ENCODE assay signal across 31 mouse cellular contexts in the genomic region with DNA sequence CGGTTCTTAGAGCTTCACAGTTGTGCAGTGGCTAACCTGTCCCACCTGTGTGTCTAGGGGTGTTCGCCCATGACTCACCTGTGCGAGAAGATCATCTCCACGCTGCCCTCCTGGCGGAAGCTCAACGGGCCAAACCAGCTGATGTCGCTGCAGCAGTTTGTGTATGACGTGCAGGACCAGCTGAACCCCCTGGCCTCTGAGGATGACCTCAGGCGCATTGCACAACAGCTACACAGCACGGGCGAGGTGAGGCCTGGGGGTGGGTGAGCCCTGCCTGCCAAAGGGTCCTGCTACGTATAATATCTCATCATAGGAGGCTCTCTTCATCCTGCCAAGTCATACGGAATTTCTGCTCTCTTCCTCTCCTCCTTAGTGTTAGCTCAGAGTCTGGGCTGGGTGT. TPM values are rescaled to one million over a fixed set of nuclear protein-coding genes. Genes with fewer than 3 reads are reported as not detected.
DNase-seq lines count a peak whose midpoint lies in the region; ATAC-seq and TF ChIP-seq lines count a peak whose summit lies in the region.
"Had no signal": no experiment of that assay in that cellular context is flagged by ENCODE, and none has a peak within 500 bp of the region (broad histone marks: within the 10 kb centered on the region; RNA-seq: fewer than 3 reads in every experiment).

No protein-coding gene starts in this region.

- no peak for TF ChIP-seq EP300 in liver, postnatal 0 days (IDR thresholded peaks at IDR 0.05; ENCODE audit: low read depth)

- no peaks in the 10 kb centered on the region for H3K9me3 ChIP-seq in liver, embryonic 13.5 days (replicated peaks)
- H3K9me3 ChIP-seq in liver, embryonic 11.5 days (ENCODE audit: control insufficient read depth, low read length): no peaks in the 10 kb centered on the region
- no peaks in the 10 kb centered on the region for H3K9me3 ChIP-seq in liver, embryonic 16.5 days (replicated peaks; ENCODE audit: control insufficient read depth, low read length)
- no peaks in the 10 kb centered on the region for H3K9me3 ChIP-seq in liver, embryonic 12.5 days (replicated peaks)
- H3K9me3 ChIP-seq in liver, postnatal 0 days (ENCODE audit: low read length): no peaks in the 10 kb centered on the region
- H3K9me3 ChIP-seq: embryonic facial prominence, embryonic 13.5 days; embryonic facial prominence, embryonic 15.5 days had no signal

- no peaks in the 10 kb centered on the region for H3K4me1 ChIP-seq in liver, embryonic 13.5 days (replicated peaks)
- no peaks in the 10 kb centered on the region for H3K4me1 ChIP-seq in liver, embryonic 11.5 days (replicated peaks; ENCODE audit: control insufficient read depth, insufficient read depth, low read length)
- no peaks in the 10 kb centered on the region for H3K4me1 ChIP-seq in liver, embryonic 16.5 days (ENCODE audit: control insufficient read depth, low read depth, low read length)
- no peaks in the 10 kb centered on the region for H3K4me1 ChIP-seq in liver, embryonic 12.5 days
- H3K4me1 ChIP-seq in liver, postnatal 0 days (ENCODE audit: insufficient read depth): no peaks in the 10 kb centered on the region
- H3K4me1 ChIP-seq: embryonic facial prominence, embryonic 13.5 days; embryonic facial prominence, embryonic 15.5 days; forebrain, embryonic 10.5 days had no signal

- WGBS in liver, embryonic 13.5 days (ENCODE audit: insufficient replicate concordance): 71% methylated on average over 13 of the region's 13 CpGs
- 77% methylated on average over 13 of the region's 13 CpGs for WGBS in liver, embryonic 11.5 days
- WGBS in liver, embryonic 16.5 days (ENCODE audit: insufficient replicate concordance): 61% methylated on average over 13 of the region's 13 CpGs
- WGBS in liver, embryonic 12.5 days (ENCODE audit: insufficient replicate concordance): 70% methylated on average over 13 of the region's 13 CpGs
- 64% methylated on average over 13 of the region's 13 CpGs for WGBS in liver, postnatal 0 days (ENCODE audit: insufficient replicate concordance)

- H3K36me3 ChIP-seq in liver, embryonic 13.5 days: peaks cover 28% of the 10 kb centered on the region
- H3K36me3 ChIP-seq in liver, embryonic 11.5 days (ENCODE audit: control insufficient read depth, insufficient read depth, low read length): peaks cover 18% of the 10 kb centered on the region; the same call in 1 of the 2 replicates
- H3K36me3 ChIP-seq in liver, embryonic 16.5 days (ENCODE audit: control insufficient read depth, insufficient read depth): peaks cover 11% of the 10 kb centered on the region
- peaks cover 50% of the 10 kb centered on the region for H3K36me3 ChIP-seq in liver, embryonic 12.5 days
- H3K36me3 ChIP-seq in liver, postnatal 0 days (replicated peaks; ENCODE audit: insufficient read depth, low read length): peaks cover 31% of the 10 kb centered on the region

- no peak overlapping the region for H3K9ac ChIP-seq in liver, embryonic 13.5 days
- no peak overlapping the region for H3K9ac ChIP-seq in liver, embryonic 11.5 days (ENCODE audit: low read depth, low read length)
- no peak overlapping the region for H3K9ac ChIP-seq in liver, embryonic 16.5 days (ENCODE audit: low read depth, low read length)
- H3K9ac ChIP-seq in liver, embryonic 12.5 days: no peak overlapping the region
- no peak overlapping the region for H3K9ac ChIP-seq in liver, postnatal 0 days (replicated peaks)
- H3K9ac ChIP-seq: embryonic facial prominence, embryonic 13.5 days; embryonic facial prominence, embryonic 15.5 days had no signal

- peak; percentile 54 for ATAC-seq in liver, embryonic 13.5 days (ENCODE audit: low read depth)
- ATAC-seq in liver, embryonic 11.5 days (replicated peaks; ENCODE audit: low FRiP score): no peak
- ATAC-seq in liver, embryonic 16.5 days (ENCODE audit: low read depth): peak; percentile 79
- no peak for ATAC-seq in liver, embryonic 12.5 days
- peak; percentile 84 for ATAC-seq in liver, postnatal 0 days
- ATAC-seq: forebrain, embryonic 14.5 days; forebrain, embryonic 16.5 days had no signal

- intact Hi-C loops in gastrocnemius, adult 2 months (cut with DNase I): no loop called here

- DNase-seq in gastrocnemius, adult 2 months: peak; percentile 30
- DNase-seq in gastrocnemius, postnatal 10 days: no peak
- DNase-seq in liver, embryonic 13.5 days: no peak
- no peak for DNase-seq in liver, embryonic 11.5 days (ENCODE audit: low spot score)
- DNase-seq in liver, postnatal 0 days: peak; percentile 40
- no peak for DNase-seq in kidney, adult 18-20 months
- DNase-seq: adrenal gland, adult 2 months; adrenal gland, postnatal 10 days; adrenal gland, postnatal 25 days; cerebellum, adult 11 months; cerebellum, adult 18-20 months; cerebellum, adult 8-10 months; cerebellum, adult 9-11 months; cerebellum, postnatal 14 days; cerebellum, postnatal 36 days; embryo, embryonic 11 days had no signal

- no peaks in the 10 kb centered on the region for H3K27me3 ChIP-seq in liver, embryonic 13.5 days
- no peaks in the 10 kb centered on the region for H3K27me3 ChIP-seq in liver, embryonic 11.5 days (replicated peaks; ENCODE audit: control insufficient read depth, insufficient read depth, low read length)
- H3K27me3 ChIP-seq in liver, embryonic 16.5 days (ENCODE audit: control insufficient read depth, insufficient read depth, low read depth, low read length): no peaks in the 10 kb centered on the region
- no peaks in the 10 kb centered on the region for H3K27me3 ChIP-seq in liver, embryonic 12.5 days (replicated peaks)
- H3K27me3 ChIP-seq in liver, postnatal 0 days (ENCODE audit: insufficient read depth, low read length): no peaks in the 10 kb centered on the region
- H3K27me3 ChIP-seq: embryonic facial prominence, embryonic 13.5 days; embryonic facial prominence, embryonic 15.5 days had no signal

- no peak overlapping the region for H3K4me3 ChIP-seq in gastrocnemius, adult 2 months
- no peak overlapping the region for H3K4me3 ChIP-seq in liver, embryonic 13.5 days (replicated peaks)
- H3K4me3 ChIP-seq in liver, embryonic 11.5 days (ENCODE audit: low read depth, low read length): no peak overlapping the region
- H3K4me3 ChIP-seq in liver, embryonic 16.5 days (ENCODE audit: low read depth, low read length): no peak overlapping the region
- no peak overlapping the region for H3K4me3 ChIP-seq in liver, embryonic 12.5 days
- no peak overlapping the region for H3K4me3 ChIP-seq in liver, postnatal 0 days (ENCODE audit: low read depth, low read length)
- H3K4me3 ChIP-seq: embryonic facial prominence, embryonic 13.5 days; embryonic facial prominence, embryonic 15.5 days; erythroblast, embryonic 14.5 days; forebrain, embryonic 10.5 days had no signal

- no peak for TF ChIP-seq CTCF in gastrocnemius, adult 2 months (IDR thresholded peaks at IDR 0.05)
- no peak for TF ChIP-seq CTCF in liver, postnatal 0 days (IDR thresholded peaks at IDR 0.05; ENCODE audit: low read depth)

- no peak overlapping the region for H3K4me2 ChIP-seq in liver, embryonic 13.5 days
- H3K4me2 ChIP-seq in liver, embryonic 11.5 days: no peak overlapping the region
- no peak overlapping the region for H3K4me2 ChIP-seq in liver, embryonic 16.5 days (ENCODE audit: low read depth, low read length)
- H3K4me2 ChIP-seq in liver, embryonic 12.5 days: no peak overlapping the region
- no peak overlapping the region for H3K4me2 ChIP-seq in liver, postnatal 0 days (ENCODE audit: low read depth, low read length)
- H3K4me2 ChIP-seq: embryonic facial prominence, embryonic 13.5 days; embryonic facial prominence, embryonic 15.5 days had no signal

- no peak overlapping the region for H3K27ac ChIP-seq in gastrocnemius, adult 2 months
- no peak overlapping the region for H3K27ac ChIP-seq in liver, embryonic 13.5 days
- H3K27ac ChIP-seq in liver, embryonic 11.5 days (ENCODE audit: low read depth, low read length): no peak overlapping the region
- H3K27ac ChIP-seq in liver, embryonic 16.5 days (ENCODE audit: low read length): no peak overlapping the region
- no peak overlapping the region for H3K27ac ChIP-seq in liver, embryonic 12.5 days
- H3K27ac ChIP-seq in liver, postnatal 0 days (ENCODE audit: low read depth): no peak overlapping the region
- H3K27ac ChIP-seq: embryonic facial prominence, embryonic 13.5 days; embryonic facial prominence, embryonic 15.5 days; forebrain, embryonic 10.5 days had no signal

RNA-seq across cellular contexts. Expression of a gene that starts 28.9 kb away (rescaled TPM):
- total RNA-seq in gastrocnemius, adult 2 months (2021): not detected
- total RNA-seq in gastrocnemius, postnatal 10 days (2021): not detected
- not detected in 2 replicates for polyA plus RNA-seq in liver, embryonic 13.5 days (2015; fragmentation: Nextera tagmentation; extraction: Ambion mirVana)
- not detected in 2 replicates for polyA plus RNA-seq in liver, embryonic 11.5 days (2014; fragmentation: Nextera tagmentation; extraction: Ambion mirVana)
- not detected in 2 replicates for polyA plus RNA-seq in liver, embryonic 16.5 days (2015; fragmentation: Nextera tagmentation; extraction: Ambion mirVana)
- polyA plus RNA-seq in liver, embryonic 12.5 days (2016; fragmentation: Nextera tagmentation; extraction: Ambion mirVana): not detected in 2 replicates
- polyA plus RNA-seq in liver, postnatal 0 days (2015; fragmentation: Nextera tagmentation; extraction: Ambion mirVana): not detected in 2 replicates
- total RNA-seq: adrenal gland, adult 2 months; adrenal gland, postnatal 10 days; adrenal gland, postnatal 25 days; adrenal gland, postnatal 4 days; common myeloid progenitor, adult 5-6 weeks; ES-E14; MEL had no signal
- polyA plus RNA-seq: adrenal gland, adult 2 months; brain, embryonic 14.5 days; C2C12; embryonic facial prominence, embryonic 11.5 days; embryonic facial prominence, embryonic 13.5 days; embryonic facial prominence, embryonic 15.5 days; erythroblast, embryonic 14.5 days; forebrain, embryonic 10.5 days; forebrain, embryonic 14.5 days; forebrain, embryonic 16.5 days had no signal

RNA-seq across cellular contexts. Expression of a gene that starts 45.4 kb away (rescaled TPM):
- not detected for total RNA-seq in gastrocnemius, adult 2 months (2021)
- total RNA-seq in gastrocnemius, postnatal 10 days (2021): not detected
- polyA plus RNA-seq in liver, embryonic 13.5 days (2015; fragmentation: Nextera tagmentation; extraction: Ambion mirVana): not detected in 2 replicates
- polyA plus RNA-seq in liver, embryonic 11.5 days (2014; fragmentation: Nextera tagmentation; extraction: Ambion mirVana): not detected in 2 replicates
- polyA plus RNA-seq in liver, embryonic 16.5 days (2015; fragmentation: Nextera tagmentation; extraction: Ambion mirVana): not detected in 2 replicates
- not detected in 2 replicates for polyA plus RNA-seq in liver, embryonic 12.5 days (2016; fragmentation: Nextera tagmentation; extraction: Ambion mirVana)
- not detected in 2 replicates for polyA plus RNA-seq in liver, postnatal 0 days (2015; fragmentation: Nextera tagmentation; extraction: Ambion mirVana)
- total RNA-seq: adrenal gland, adult 2 months; adrenal gland, postnatal 10 days; adrenal gland, postnatal 25 days; adrenal gland, postnatal 4 days; common myeloid progenitor, adult 5-6 weeks; ES-E14; MEL had no signal
- polyA plus RNA-seq: adrenal gland, adult 2 months; brain, embryonic 14.5 days; C2C12; embryonic facial prominence, embryonic 11.5 days; embryonic facial prominence, embryonic 13.5 days; erythroblast, embryonic 14.5 days; forebrain, embryonic 10.5 days; forebrain, embryonic 14.5 days; forebrain, embryonic 16.5 days had no signal

Comparison
In these comparisons a context has a peak if more than half of its experiments do, and no peak if none do; other contexts are left out.
1. DNase-seq: peak in gastrocnemius, adult 2 months (single experiment) and liver, postnatal 0 days (single experiment); none in gastrocnemius, postnatal 10 days (single experiment), liver, embryonic 13.5 days (single experiment), liver, embryonic 11.5 days (single experiment) and kidney, adult 18-20 months (single experiment).
2. ATAC-seq: peak in liver, embryonic 13.5 days (single experiment), liver, embryonic 16.5 days (single experiment) and liver, postnatal 0 days (single experiment); none in liver, embryonic 11.5 days (single experiment) and liver, embryonic 12.5 days (single experiment).